Mouse (Mus musculus): ENCODE measurements around the gene Zc2hc1b.
A peak's percentile ranks its signal among the peaks of the same experiment; 100 is the strongest.

Gene Zc2hc1b

GRCm38 (mm10) chr10:13175866-13176265, 2.0 kb downstream of the Zc2hc1b start:
- ATAC-seq (ENCODE audit: insufficient number of reproducible peaks, low FRiP score, low TSS enrichment), result no peak

GRCm38 (mm10) chr10:13172798-13173221, 5.0 kb downstream of the Zc2hc1b start:
- no peak for ATAC-seq (ENCODE audit: insufficient number of reproducible peaks, low FRiP score, low TSS enrichment)

GRCm38 (mm10) chr10:13171461-13171860, 6.4 kb downstream of the Zc2hc1b start:
- no peak for ATAC-seq (ENCODE audit: insufficient number of reproducible peaks, low FRiP score, low TSS enrichment)

GRCm38 (mm10) chr10:13170739-13171448, 6.9 kb downstream of the Zc2hc1b start:
- no peak for ATAC-seq (ENCODE audit: insufficient number of reproducible peaks, low FRiP score, low TSS enrichment)

- ATAC-seq (ENCODE audit: insufficient number of reproducible peaks, low FRiP score, low TSS enrichment), result no peak
These were observed 9.4 kb downstream of the Zc2hc1b start for GRCm38 (mm10) chr10:13168461-13168860.

GRCm38 (mm10) chr10:13162031-13162430, 15.8 kb downstream of the Zc2hc1b start:
- ATAC-seq (ENCODE audit: insufficient number of reproducible peaks, low FRiP score, low TSS enrichment), result no peak

GRCm38 (mm10) chr10:13160913-13161312, 16.9 kb downstream of the Zc2hc1b start:
- no peak for ATAC-seq (ENCODE audit: insufficient number of reproducible peaks, low FRiP score, low TSS enrichment)

- no peak for ATAC-seq (ENCODE audit: insufficient number of reproducible peaks, low FRiP score, low TSS enrichment)
These were observed 22.4 kb downstream of the Zc2hc1b start for GRCm38 (mm10) chr10:13155377-13155776.

- no peak for ATAC-seq (ENCODE audit: insufficient number of reproducible peaks, low FRiP score, low TSS enrichment)
These were observed 24.9 kb downstream of the Zc2hc1b start for GRCm38 (mm10) chr10:13152811-13153364.

GRCm38 (mm10) chr10:13151353-13151752, 26.5 kb downstream of the Zc2hc1b start:
- ATAC-seq (ENCODE audit: insufficient number of reproducible peaks, low FRiP score, low TSS enrichment), result peak; percentile 31; the same call in 1 of the 2 replicates

GRCm38 (mm10) chr10:13150435-13150834, 27.4 kb downstream of the Zc2hc1b start:
- no peak for ATAC-seq (ENCODE audit: insufficient number of reproducible peaks, low FRiP score, low TSS enrichment)

- ATAC-seq (ENCODE audit: insufficient number of reproducible peaks, low FRiP score, low TSS enrichment), result no peak
These were observed 37.4 kb downstream of the Zc2hc1b start for GRCm38 (mm10) chr10:13140434-13140833.

- ATAC-seq (ENCODE audit: insufficient number of reproducible peaks, low FRiP score, low TSS enrichment), result no peak
These were observed 39.9 kb downstream of the Zc2hc1b start for GRCm38 (mm10) chr10:13137906-13138305.

GRCm38 (mm10) chr10:13135751-13136150, 42.1 kb downstream of the Zc2hc1b start:
- no peak for ATAC-seq (ENCODE audit: insufficient number of reproducible peaks, low FRiP score, low TSS enrichment)

- no peak for ATAC-seq (ENCODE audit: insufficient number of reproducible peaks, low FRiP score, low TSS enrichment)
These were observed 42.5 kb downstream of the Zc2hc1b start for GRCm38 (mm10) chr10:13135276-13135675.

- ATAC-seq (ENCODE audit: insufficient number of reproducible peaks, low FRiP score, low TSS enrichment), result no peak
These were observed 44.0 kb downstream of the Zc2hc1b start for GRCm38 (mm10) chr10:13133850-13134249.

- no peak for ATAC-seq (ENCODE audit: insufficient number of reproducible peaks, low FRiP score, low TSS enrichment)
These were observed 49.9 kb downstream of the Zc2hc1b start for GRCm38 (mm10) chr10:13127946-13128345.

GRCm38 (mm10) chr10:13127335-13127734, 50.5 kb downstream of the Zc2hc1b start:
- ATAC-seq (ENCODE audit: insufficient number of reproducible peaks, low FRiP score, low TSS enrichment), result no peak

GRCm38 (mm10) chr10:13125811-13126210, 52.0 kb downstream of the Zc2hc1b start:
- ATAC-seq (ENCODE audit: insufficient number of reproducible peaks, low FRiP score, low TSS enrichment), result no peak

- ATAC-seq (ENCODE audit: insufficient number of reproducible peaks, low FRiP score, low TSS enrichment), result no peak
These were observed 58.5 kb downstream of the Zc2hc1b start for GRCm38 (mm10) chr10:13119300-13119699.

GRCm38 (mm10) chr10:13118770-13119102, 59.1 kb downstream of the Zc2hc1b start:
- ATAC-seq (ENCODE audit: insufficient number of reproducible peaks, low FRiP score, low TSS enrichment), result no peak

All from cerebellum, adult (tissue).